Mouse (Mus musculus): ENCODE data around the gene Rgsl1.

DNA sequence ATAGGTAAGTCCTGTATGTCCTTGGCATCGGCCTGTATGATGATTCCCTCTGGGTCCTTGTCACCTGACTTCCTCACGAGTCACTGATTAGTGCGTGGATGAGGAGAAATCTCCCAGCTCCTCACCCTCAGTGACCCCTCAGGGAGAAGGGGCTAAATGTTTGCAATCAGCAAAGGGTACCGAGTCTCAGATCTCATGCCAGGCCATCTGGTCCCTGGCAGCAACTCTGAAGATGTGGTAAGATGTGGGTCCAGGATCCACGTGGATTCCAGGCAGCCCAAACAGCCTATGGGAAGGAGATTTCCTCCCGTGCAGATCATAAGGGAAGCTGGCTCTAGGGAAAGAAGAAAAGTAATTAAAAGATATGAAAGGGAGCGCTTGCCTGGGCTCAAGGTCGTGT lies 12.0 kb upstream of the Rgsl1 start:
- TF ChIP-seq CTCF (conservative IDR thresholded peaks at IDR 0.05; ENCODE audit: insufficient read depth, insufficient read length, low read depth, low read length) = no peak
- no peak for TF ChIP-seq POLR2A (IDR thresholded peaks at IDR 0.05; ENCODE audit: low read depth, low read length)
